Mouse (Mus musculus) megakaryocyte, embryonic 14.5 days (primary cell): Measurements from ENCODE around the gene Rasl11b. TPM values are rescaled to one million over a fixed set of nuclear protein-coding genes. Genes with fewer than 3 reads are reported as not detected.

Experiments
- H3K27me3 ChIP-seq: replicated peaks from 2 replicates; pipeline ENCODE3; 2012; ENCODE audit warnings: inconsistent platforms
- H3K36me3 ChIP-seq: replicated peaks from 2 replicates; pipeline ENCODE3; 2012; ENCODE audit warnings: low read length, inconsistent platforms, mixed read lengths
- H3K4me1 ChIP-seq: 2 replicates; pipeline ENCODE4 v1.6.1; 2012; ENCODE audit warnings: inconsistent platforms
- H3K4me3 ChIP-seq: replicated peaks from 2 replicates; pipeline ENCODE3; 2012; ENCODE audit warnings: moderate library complexity, mild to moderate bottlenecking, inconsistent platforms
- H3K9me3 ChIP-seq: 2 replicates; pipeline ENCODE4 v1.6.1; 2012; ENCODE audit warnings: inconsistent platforms
- FLI1 ChIP-seq: IDR thresholded peaks from 2 replicates; pipeline ENCODE4 v1.6.1; 2012; ENCODE audit warnings: low read length, inconsistent platforms, mixed read lengths
- GATA1 ChIP-seq: IDR thresholded peaks from 3 replicates; pipeline ENCODE4 v1.6.1; 2012; ENCODE audit warnings: mixed read lengths, low read length, inconsistent platforms, borderline replicate concordance
- polyA plus RNA-seq: library from polyadenylated mRNA; stranded (reverse); fragments of >175 nt; gene quantifications from 2 replicates; pipeline ENCODE4 v1.2.3, GENCODE M21; 2012; ENCODE audit warnings: low replicate concordance; ENCODE audit not compliant: insufficient read depth

Rasl11b gene
- polyA plus RNA-seq, 1 experiment, result 2.0 TPM

DNA sequence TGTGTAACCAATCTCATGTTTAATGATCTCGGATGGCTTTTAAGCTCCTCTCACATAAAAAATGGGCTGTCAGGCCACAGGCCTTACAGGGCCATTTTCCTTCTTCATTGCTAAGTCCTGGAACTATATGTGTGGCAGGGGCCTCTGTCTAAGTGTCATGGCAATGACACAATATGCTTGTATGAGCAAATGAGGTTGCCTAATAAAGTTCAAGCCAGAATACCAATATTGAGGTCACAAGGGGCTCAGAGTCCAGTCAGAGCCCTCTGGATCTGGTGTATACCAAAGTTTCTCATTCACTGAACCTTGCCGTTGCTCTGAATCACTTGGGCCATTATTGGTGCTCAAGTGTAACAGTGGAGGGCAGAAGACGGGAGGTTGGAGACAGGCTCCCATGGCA is 47.6 kb downstream of the Rasl11b start:
- Histone ChIP-seq H3K4me3 (no peak overlapping the region), H3K36me3 (no peaks in the 10 kb centered on the region), H3K27me3 (peaks cover 3% of the 10 kb centered on the region), H3K4me1 (peaks cover 17% of the 10 kb centered on the region), H3K9me3 (no peaks in the 10 kb centered on the region)
- no peak for TF ChIP-seq GATA1

DNA sequence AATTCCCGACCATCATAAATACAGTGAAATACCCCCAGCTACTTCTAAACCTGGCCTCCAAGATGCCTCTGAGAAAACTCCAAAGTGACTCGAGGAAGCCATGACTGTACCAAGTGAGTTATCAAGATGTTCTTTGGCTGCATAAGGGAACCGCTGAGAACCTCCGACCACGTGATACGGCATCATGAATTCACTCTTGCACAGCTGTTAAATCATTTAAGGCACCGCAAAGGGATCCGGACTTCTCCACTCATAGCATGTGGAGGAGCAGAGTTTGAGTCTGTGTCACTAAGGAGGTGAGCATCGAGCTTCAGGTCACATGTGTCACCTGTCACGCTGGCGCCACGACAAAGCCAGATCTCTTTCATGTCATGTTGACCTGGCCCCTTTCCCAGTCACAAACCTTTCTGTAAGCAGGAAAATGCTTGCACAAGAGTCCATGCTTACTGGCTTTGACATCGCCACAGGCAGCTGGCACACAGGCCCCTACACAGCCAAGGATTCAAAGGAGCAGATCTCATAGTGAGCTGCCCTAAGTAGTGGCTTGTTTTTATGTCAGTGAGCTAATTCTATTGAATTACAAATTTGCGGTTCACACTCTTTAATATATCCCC is 49.4 kb downstream of the Rasl11b start:
- Histone ChIP-seq H3K4me1 (peaks cover 17% of the 10 kb centered on the region), H3K36me3 (no peaks in the 10 kb centered on the region)
- TF ChIP-seq GATA1 (no peak), FLI1 (no peak)

DNA sequence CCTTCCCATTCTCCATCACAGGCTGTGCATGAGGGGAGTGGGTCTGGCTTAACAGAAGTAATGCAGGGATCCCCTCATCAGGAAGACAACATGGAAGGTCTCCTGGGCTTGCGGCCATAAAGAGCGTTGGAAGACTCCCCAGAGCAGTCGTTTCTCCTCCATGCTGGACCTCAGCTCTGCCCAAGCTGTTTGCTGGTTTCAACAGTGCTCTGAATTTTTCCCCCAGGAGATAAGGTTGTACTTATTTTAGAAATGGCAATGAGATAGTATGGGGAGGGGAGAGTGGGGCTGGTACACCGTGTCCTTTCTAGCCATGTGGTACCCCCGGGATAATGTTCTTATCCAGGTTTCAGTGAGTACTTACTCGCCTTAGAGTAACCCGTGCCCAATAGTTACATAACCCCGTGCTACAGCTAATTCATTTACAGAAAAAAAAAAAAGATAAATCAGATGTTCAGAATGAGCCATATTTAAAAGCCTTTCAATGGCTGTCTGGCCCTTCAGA is 50.6 kb downstream of the Rasl11b start:
- peaks cover 28% of the 10 kb centered on the region for H3K4me1 ChIP-seq
- TF ChIP-seq FLI1 (no peak), GATA1 (no peak)
- H3K9me3 ChIP-seq, result no peaks in the 10 kb centered on the region

More for the DNA sequence above, 49.4 kb downstream of the Rasl11b start:
- Histone ChIP-seq H3K27me3 (peaks cover 3% of the 10 kb centered on the region), H3K4me3 (no peak overlapping the region), H3K9me3 (no peaks in the 10 kb centered on the region)

GRCm38 (mm10) chr5:74246453-74246852 is 51.4 kb downstream of the Rasl11b start:
- H3K4me1 ChIP-seq, result peaks cover 36% of the 10 kb centered on the region
- H3K9me3 ChIP-seq, result no peaks in the 10 kb centered on the region
- H3K36me3 ChIP-seq, result no peaks in the 10 kb centered on the region
- TF ChIP-seq FLI1 (no peak), GATA1 (no peak)
- peaks cover 6% of the 10 kb centered on the region for H3K27me3 ChIP-seq
- no peak overlapping the region for H3K4me3 ChIP-seq

More for the DNA sequence above, 50.6 kb downstream of the Rasl11b start:
- no peak overlapping the region for H3K4me3 ChIP-seq
- H3K36me3 ChIP-seq, result no peaks in the 10 kb centered on the region
- H3K27me3 ChIP-seq, result peaks cover 6% of the 10 kb centered on the region

GRCm38 (mm10) chr5:74246971-74247370 is 51.9 kb downstream of the Rasl11b start:
- TF ChIP-seq FLI1 (no peak), GATA1 (no peak)
- Histone ChIP-seq H3K27me3 (peaks cover 6% of the 10 kb centered on the region), H3K9me3 (no peaks in the 10 kb centered on the region), H3K4me1 (peaks cover 40% of the 10 kb centered on the region), H3K36me3 (no peaks in the 10 kb centered on the region), H3K4me3 (no peak overlapping the region)

Other genes with a start within 250 kb of the Rasl11b start
- 0.36 and 1.5 TPM in 2 replicates for gene Usp46, start 126.9 kb upstream of the Rasl11b start, polyA plus RNA-seq